Mouse (Mus musculus): ENCODE data around the gene Vmn2r89. TPM values are rescaled to one million over a fixed set of nuclear protein-coding genes. Genes with fewer than 3 reads are reported as not detected.
"Not testable (repeated sequence)": the region's sequence is repeated elsewhere in the genome, so short reads cannot be mapped to it uniquely, and the experiment has no call there.

Vmn2r89 gene
- polyA plus RNA-seq, 1 experiment from 2014 or later = not detected

- ATAC-seq (ENCODE audit: insufficient read depth, low FRiP score) = no peak
- Histone ChIP-seq H3K4me3 (replicated peaks; ENCODE audit: low read length) (no peak overlapping the region), H3K9ac (ENCODE audit: low read length) (no peak overlapping the region), H3K4me1 (ENCODE audit: control insufficient read depth, insufficient read depth, low read length) (no peaks in the 10 kb centered on the region), H3K4me2 (ENCODE audit: low read depth, low read length) (no peak overlapping the region), H3K9me3 (replicated peaks; ENCODE audit: control insufficient read depth, low read length) (no peaks in the 10 kb centered on the region), H3K27me3 (ENCODE audit: control insufficient read depth, insufficient read depth, low read length) (no peaks in the 10 kb centered on the region), H3K36me3 (ENCODE audit: control insufficient read depth, insufficient read depth, low read length) (no peaks in the 10 kb centered on the region), H3K27ac (ENCODE audit: low read length) (no peak overlapping the region)
- 58% methylated on average over 5 of the region's 5 CpGs for WGBS
Observed at GRCm38 (mm10) chr14:51482051-51482715, 30.5 kb downstream of the Vmn2r89 start.

GRCm38 (mm10) chr14:51482971-51483381 is 31.3 kb downstream of the Vmn2r89 start:
- H3K9me3 ChIP-seq (replicated peaks; ENCODE audit: control insufficient read depth, low read length); H3K4me1 ChIP-seq (ENCODE audit: control insufficient read depth, insufficient read depth, low read length); H3K4me2 ChIP-seq (ENCODE audit: low read depth, low read length); H3K27ac ChIP-seq (ENCODE audit: low read length); H3K27me3 ChIP-seq (ENCODE audit: control insufficient read depth, insufficient read depth, low read length); H3K4me3 ChIP-seq (replicated peaks; ENCODE audit: low read length); H3K36me3 ChIP-seq (ENCODE audit: control insufficient read depth, insufficient read depth, low read length); ATAC-seq (ENCODE audit: insufficient read depth, low FRiP score); H3K9ac ChIP-seq (ENCODE audit: low read length): not testable (repeated sequence)
- WGBS = 74% methylated on average over 10 of the region's 10 CpGs

- H3K4me3 ChIP-seq (replicated peaks; ENCODE audit: low read length) = no peak overlapping the region
- no peaks in the 10 kb centered on the region for H3K4me1 ChIP-seq (ENCODE audit: control insufficient read depth, insufficient read depth, low read length)
- no peak overlapping the region for H3K27ac ChIP-seq (ENCODE audit: low read length)
- H3K9ac ChIP-seq (ENCODE audit: low read length) = no peak overlapping the region
- no peaks in the 10 kb centered on the region for H3K27me3 ChIP-seq (ENCODE audit: control insufficient read depth, insufficient read depth, low read length)
- no peaks in the 10 kb centered on the region for H3K9me3 ChIP-seq (replicated peaks; ENCODE audit: control insufficient read depth, low read length)
- no peaks in the 10 kb centered on the region for H3K36me3 ChIP-seq (ENCODE audit: control insufficient read depth, insufficient read depth, low read length)
- H3K4me2 ChIP-seq (ENCODE audit: low read depth, low read length) = no peak overlapping the region
- ATAC-seq (ENCODE audit: insufficient read depth, low FRiP score) = no peak
- 88% methylated on average over 1 of the region's 1 CpGs for WGBS
Observed at GRCm38 (mm10) chr14:51483671-51484070, 32.0 kb downstream of the Vmn2r89 start.

GRCm38 (mm10) chr14:51486111-51486510 is 34.5 kb downstream of the Vmn2r89 start:
- Histone ChIP-seq H3K9ac (ENCODE audit: low read length) (no peak overlapping the region), H3K4me2 (ENCODE audit: low read depth, low read length) (no peak overlapping the region), H3K36me3 (ENCODE audit: control insufficient read depth, insufficient read depth, low read length) (no peaks in the 10 kb centered on the region), H3K4me1 (ENCODE audit: control insufficient read depth, insufficient read depth, low read length) (no peaks in the 10 kb centered on the region), H3K27me3 (ENCODE audit: control insufficient read depth, insufficient read depth, low read length) (no peaks in the 10 kb centered on the region), H3K4me3 (replicated peaks; ENCODE audit: low read length) (no peak overlapping the region), H3K9me3 (replicated peaks; ENCODE audit: control insufficient read depth, low read length) (no peaks in the 10 kb centered on the region), H3K27ac (ENCODE audit: low read length) (no peak overlapping the region)
- 78% methylated on average over 1 of the region's 1 CpGs for WGBS
- no peak for ATAC-seq (ENCODE audit: insufficient read depth, low FRiP score)

GRCm38 (mm10) chr14:51495781-51496180 is 44.1 kb downstream of the Vmn2r89 start:
- H3K27ac ChIP-seq (ENCODE audit: low read length) = no peak overlapping the region
- no peaks in the 10 kb centered on the region for H3K27me3 ChIP-seq (ENCODE audit: control insufficient read depth, insufficient read depth, low read length)
- H3K36me3 ChIP-seq (ENCODE audit: control insufficient read depth, insufficient read depth, low read length) = no peaks in the 10 kb centered on the region
- H3K4me3 ChIP-seq (replicated peaks; ENCODE audit: low read length) = no peak overlapping the region
- no peak overlapping the region for H3K4me2 ChIP-seq (ENCODE audit: low read depth, low read length)
- 84% methylated on average over 2 of the region's 2 CpGs for WGBS
- H3K9ac ChIP-seq (ENCODE audit: low read length) = no peak overlapping the region
- H3K9me3 ChIP-seq (replicated peaks; ENCODE audit: control insufficient read depth, low read length) = no peaks in the 10 kb centered on the region
- H3K4me1 ChIP-seq (ENCODE audit: control insufficient read depth, insufficient read depth, low read length) = no peaks in the 10 kb centered on the region
- no peak for ATAC-seq (ENCODE audit: insufficient read depth, low FRiP score)

- no peak overlapping the region for H3K4me3 ChIP-seq (replicated peaks; ENCODE audit: low read length)
Observed at GRCm38 (mm10) chr14:51496955-51497354, 45.3 kb downstream of the Vmn2r89 start.

GRCm38 (mm10) chr14:51497958-51498357 is 46.3 kb downstream of the Vmn2r89 start:
- H3K9ac ChIP-seq (ENCODE audit: low read length) = no peak overlapping the region
- 85% methylated on average over 2 of the region's 2 CpGs for WGBS
- no peak for ATAC-seq (ENCODE audit: insufficient read depth, low FRiP score)
- H3K27ac ChIP-seq (ENCODE audit: low read length) = no peak overlapping the region
- H3K9me3 ChIP-seq (replicated peaks; ENCODE audit: control insufficient read depth, low read length) = no peaks in the 10 kb centered on the region
- no peaks in the 10 kb centered on the region for H3K4me1 ChIP-seq (ENCODE audit: control insufficient read depth, insufficient read depth, low read length)
- H3K4me3 ChIP-seq (replicated peaks; ENCODE audit: low read length) = no peak overlapping the region
- H3K4me2 ChIP-seq (ENCODE audit: low read depth, low read length) = no peak overlapping the region
- no peaks in the 10 kb centered on the region for H3K27me3 ChIP-seq (ENCODE audit: control insufficient read depth, insufficient read depth, low read length)
- no peaks in the 10 kb centered on the region for H3K36me3 ChIP-seq (ENCODE audit: control insufficient read depth, insufficient read depth, low read length)

More at GRCm38 (mm10) chr14:51496955-51497354, 45.3 kb downstream of the Vmn2r89 start:
- Histone ChIP-seq H3K9ac (ENCODE audit: low read length) (no peak overlapping the region), H3K27me3 (ENCODE audit: control insufficient read depth, insufficient read depth, low read length) (no peaks in the 10 kb centered on the region), H3K4me2 (ENCODE audit: low read depth, low read length) (no peak overlapping the region), H3K36me3 (ENCODE audit: control insufficient read depth, insufficient read depth, low read length) (no peaks in the 10 kb centered on the region), H3K9me3 (replicated peaks; ENCODE audit: control insufficient read depth, low read length) (no peaks in the 10 kb centered on the region), H3K27ac (ENCODE audit: low read length) (no peak overlapping the region), H3K4me1 (ENCODE audit: control insufficient read depth, insufficient read depth, low read length) (no peaks in the 10 kb centered on the region)
- ATAC-seq (ENCODE audit: insufficient read depth, low FRiP score) = no peak
- WGBS = 88% methylated on average over 1 of the region's 1 CpGs

- WGBS = 68% methylated on average over 2 of the region's 2 CpGs
- Histone ChIP-seq H3K27me3 (ENCODE audit: control insufficient read depth, insufficient read depth, low read length) (no peaks in the 10 kb centered on the region), H3K4me2 (ENCODE audit: low read depth, low read length) (no peak overlapping the region), H3K27ac (ENCODE audit: low read length) (no peak overlapping the region), H3K4me1 (ENCODE audit: control insufficient read depth, insufficient read depth, low read length) (no peaks in the 10 kb centered on the region), H3K9ac (ENCODE audit: low read length) (no peak overlapping the region), H3K36me3 (ENCODE audit: control insufficient read depth, insufficient read depth, low read length) (no peaks in the 10 kb centered on the region), H3K9me3 (replicated peaks; ENCODE audit: control insufficient read depth, low read length) (no peaks in the 10 kb centered on the region), H3K4me3 (replicated peaks; ENCODE audit: low read length) (no peak overlapping the region)
- no peak for ATAC-seq (ENCODE audit: insufficient read depth, low FRiP score)
Observed at GRCm38 (mm10) chr14:51499707-51500275, 48.1 kb downstream of the Vmn2r89 start.

- Histone ChIP-seq H3K27ac (ENCODE audit: low read length) (no peak overlapping the region), H3K9me3 (replicated peaks; ENCODE audit: control insufficient read depth, low read length) (no peaks in the 10 kb centered on the region)
Observed at GRCm38 (mm10) chr14:51500461-51500860, 48.8 kb downstream of the Vmn2r89 start.

More at GRCm38 (mm10) chr14:51500461-51500860, 48.8 kb downstream of the Vmn2r89 start:
- Histone ChIP-seq H3K27me3 (ENCODE audit: control insufficient read depth, insufficient read depth, low read length) (no peaks in the 10 kb centered on the region), H3K9ac (ENCODE audit: low read length) (no peak overlapping the region), H3K4me3 (replicated peaks; ENCODE audit: low read length) (no peak overlapping the region), H3K36me3 (ENCODE audit: control insufficient read depth, insufficient read depth, low read length) (no peaks in the 10 kb centered on the region), H3K4me2 (ENCODE audit: low read depth, low read length) (no peak overlapping the region), H3K4me1 (ENCODE audit: control insufficient read depth, insufficient read depth, low read length) (no peaks in the 10 kb centered on the region)
- ATAC-seq (ENCODE audit: insufficient read depth, low FRiP score) = no peak
- WGBS = 88% methylated on average over 4 of the region's 4 CpGs

Measured in stomach, embryonic 16.5 days (tissue).